Mouse (Mus musculus): ENCODE measurements around the gene Kif26a. TPM values are rescaled to one million over a fixed set of nuclear protein-coding genes. Genes with fewer than 3 reads are reported as not detected.

The Kif26a gene
- polyA plus RNA-seq, 1 experiment from 2014 or later = 0.89 TPM

GRCm38 (mm10) chr12:112169240-112169639, 23.2 kb downstream of the Kif26a start:
- Histone ChIP-seq H3K36me3 (ENCODE audit: control insufficient read depth, insufficient read depth) (no peaks in the 10 kb centered on the region), H3K27me3 (replicated peaks; ENCODE audit: control insufficient read depth, insufficient read depth, low read length) (no peaks in the 10 kb centered on the region), H3K9me3 (ENCODE audit: control insufficient read depth) (no peaks in the 10 kb centered on the region), H3K4me3 (ENCODE audit: low read depth, low read length) (no peak overlapping the region), H3K4me1 (replicated peaks; ENCODE audit: control insufficient read depth, insufficient read depth, low read length) (no peaks in the 10 kb centered on the region), H3K27ac (ENCODE audit: low read depth, low read length) (no peak overlapping the region), H3K9ac (ENCODE audit: low read depth, low read length) (no peak overlapping the region), H3K4me2 (replicated peaks; ENCODE audit: low read depth) (no peak overlapping the region)
- no peak for TF ChIP-seq CTCF (IDR thresholded peaks at IDR 0.05; ENCODE audit: low read depth)
- WGBS = 45% methylated on average over 5 of the region's 5 CpGs
- ATAC-seq = 0 out of 2 replicates have a peak, but pooled peaks have one; percentile 29

- 67% methylated on average over 20 of the region's 20 CpGs for WGBS
- ATAC-seq = no peak
- H3K9ac ChIP-seq (ENCODE audit: low read depth, low read length) = no peak overlapping the region
- H3K9me3 ChIP-seq (ENCODE audit: control insufficient read depth) = no peaks in the 10 kb centered on the region
- H3K27ac ChIP-seq (ENCODE audit: low read depth, low read length) = no peak overlapping the region
- H3K4me3 ChIP-seq (ENCODE audit: low read depth, low read length) = no peak overlapping the region
- TF ChIP-seq CTCF (IDR thresholded peaks at IDR 0.05; ENCODE audit: low read depth) = no peak
- no peaks in the 10 kb centered on the region for H3K36me3 ChIP-seq (ENCODE audit: control insufficient read depth, insufficient read depth)
- no peak overlapping the region for H3K4me2 ChIP-seq (replicated peaks; ENCODE audit: low read depth)
- no peaks in the 10 kb centered on the region for H3K4me1 ChIP-seq (replicated peaks; ENCODE audit: control insufficient read depth, insufficient read depth, low read length)
- H3K27me3 ChIP-seq (replicated peaks; ENCODE audit: control insufficient read depth, insufficient read depth, low read length) = no peaks in the 10 kb centered on the region
These were observed 24.9 kb downstream of the Kif26a start for GRCm38 (mm10) chr12:112170671-112171574.

- Histone ChIP-seq H3K9ac (ENCODE audit: low read depth, low read length) (no peak overlapping the region), H3K4me3 (ENCODE audit: low read depth, low read length) (no peak overlapping the region), H3K4me2 (replicated peaks; ENCODE audit: low read depth) (no peak overlapping the region), H3K27me3 (replicated peaks; ENCODE audit: control insufficient read depth, insufficient read depth, low read length) (no peaks in the 10 kb centered on the region), H3K36me3 (ENCODE audit: control insufficient read depth, insufficient read depth) (no peaks in the 10 kb centered on the region), H3K4me1 (replicated peaks; ENCODE audit: control insufficient read depth, insufficient read depth, low read length) (no peaks in the 10 kb centered on the region), H3K27ac (ENCODE audit: low read depth, low read length) (no peak overlapping the region), H3K9me3 (ENCODE audit: control insufficient read depth) (no peaks in the 10 kb centered on the region)
- no peak for ATAC-seq
- WGBS = 90% methylated on average over 1 of the region's 1 CpGs
- no peak for TF ChIP-seq CTCF (IDR thresholded peaks at IDR 0.05; ENCODE audit: low read depth)
These were observed 25.6 kb downstream of the Kif26a start for GRCm38 (mm10) chr12:112171657-112172056.

GRCm38 (mm10) chr12:112172214-112172613, 26.2 kb downstream of the Kif26a start:
- no peak overlapping the region for H3K4me2 ChIP-seq (replicated peaks; ENCODE audit: low read depth)
- no peaks in the 10 kb centered on the region for H3K36me3 ChIP-seq (ENCODE audit: control insufficient read depth, insufficient read depth)
- no peaks in the 10 kb centered on the region for H3K9me3 ChIP-seq (ENCODE audit: control insufficient read depth)
- H3K4me1 ChIP-seq (replicated peaks; ENCODE audit: control insufficient read depth, insufficient read depth, low read length) = no peaks in the 10 kb centered on the region
- H3K4me3 ChIP-seq (ENCODE audit: low read depth, low read length) = no peak overlapping the region
- WGBS = 54% methylated on average over 8 of the region's 8 CpGs
- TF ChIP-seq CTCF (IDR thresholded peaks at IDR 0.05; ENCODE audit: low read depth) = no peak
- no peak overlapping the region for H3K9ac ChIP-seq (ENCODE audit: low read depth, low read length)
- no peak overlapping the region for H3K27ac ChIP-seq (ENCODE audit: low read depth, low read length)
- H3K27me3 ChIP-seq (replicated peaks; ENCODE audit: control insufficient read depth, insufficient read depth, low read length) = no peaks in the 10 kb centered on the region
- no peak for ATAC-seq

- H3K4me2 ChIP-seq (replicated peaks; ENCODE audit: low read depth) = no peak overlapping the region
- no peak overlapping the region for H3K9ac ChIP-seq (ENCODE audit: low read depth, low read length)
- no peak for TF ChIP-seq CTCF (IDR thresholded peaks at IDR 0.05; ENCODE audit: low read depth)
- H3K36me3 ChIP-seq (ENCODE audit: control insufficient read depth, insufficient read depth) = no peaks in the 10 kb centered on the region
- H3K9me3 ChIP-seq (ENCODE audit: control insufficient read depth) = no peaks in the 10 kb centered on the region
- WGBS = 91% methylated on average over 19 of the region's 19 CpGs
- H3K4me1 ChIP-seq (replicated peaks; ENCODE audit: control insufficient read depth, insufficient read depth, low read length) = no peaks in the 10 kb centered on the region
- H3K27ac ChIP-seq (ENCODE audit: low read depth, low read length) = no peak overlapping the region
- ATAC-seq = no peak
- H3K4me3 ChIP-seq (ENCODE audit: low read depth, low read length) = no peak overlapping the region
- H3K27me3 ChIP-seq (replicated peaks; ENCODE audit: control insufficient read depth, insufficient read depth, low read length) = no peaks in the 10 kb centered on the region
These were observed 31.7 kb downstream of the Kif26a start for GRCm38 (mm10) chr12:112177679-112178078.

- ATAC-seq = no peak
- H3K4me2 ChIP-seq (replicated peaks; ENCODE audit: low read depth) = no peak overlapping the region
- no peak for TF ChIP-seq CTCF (IDR thresholded peaks at IDR 0.05; ENCODE audit: low read depth)
- no peak overlapping the region for H3K9ac ChIP-seq (ENCODE audit: low read depth, low read length)
- H3K4me3 ChIP-seq (ENCODE audit: low read depth, low read length) = no peak overlapping the region
- H3K9me3 ChIP-seq (ENCODE audit: control insufficient read depth) = no peaks in the 10 kb centered on the region
- H3K36me3 ChIP-seq (ENCODE audit: control insufficient read depth, insufficient read depth) = no peaks in the 10 kb centered on the region
- WGBS = 89% methylated on average over 13 of the region's 13 CpGs
- H3K27ac ChIP-seq (ENCODE audit: low read depth, low read length) = no peak overlapping the region
- H3K4me1 ChIP-seq (replicated peaks; ENCODE audit: control insufficient read depth, insufficient read depth, low read length) = no peaks in the 10 kb centered on the region
- H3K27me3 ChIP-seq (replicated peaks; ENCODE audit: control insufficient read depth, insufficient read depth, low read length) = no peaks in the 10 kb centered on the region
These were observed 33.7 kb downstream of the Kif26a start for GRCm38 (mm10) chr12:112179687-112180086.

All from intestine, postnatal 0 days (tissue).